Mouse (Mus musculus) forebrain, embryonic 16.5 days (tissue): ENCODE data around the gene Zfp365. TPM values are rescaled to one million over a fixed set of nuclear protein-coding genes. Genes with fewer than 3 reads are reported as not detected.
A peak's percentile ranks its signal among the peaks of the same experiment; 100 is the strongest.

ENCODE experiments used
- ATAC-seq: fragments of 200-750 bp; cut with Nextera tagmentation; 2 replicates; pipeline ENCODE4 v1.8.0; 2017; ENCODE audit warnings: mild to moderate bottlenecking, moderate library complexity
- H3K27ac ChIP-seq: fragments of 300-500 bp; sonication (generic); 2 replicates; pipeline ENCODE4 v1.5.1; 2014; ENCODE audit warnings: low read length, control low read depth
- H3K27me3 ChIP-seq: fragments of 300-500 bp; sonication (generic); replicated peaks from 2 replicates; pipeline ENCODE4 v1.6.1; 2014; ENCODE audit warnings: low read length; ENCODE audit not compliant: control insufficient read depth, insufficient read depth
- H3K36me3 ChIP-seq: fragments of 300-500 bp; sonication (generic); 2 replicates; pipeline ENCODE4 v1.6.1; 2014; ENCODE audit not compliant: control insufficient read depth, insufficient read depth
- H3K4me1 ChIP-seq: fragments of 300-500 bp; sonication (generic); replicated peaks from 2 replicates; pipeline ENCODE4 v1.6.1; 2014; ENCODE audit warnings: low read length; ENCODE audit not compliant: control insufficient read depth, insufficient read depth
- H3K4me2 ChIP-seq: fragments of 300-500 bp; sonication (generic); 2 replicates; pipeline ENCODE4 v1.6.1; 2014; ENCODE audit warnings: mild to moderate bottlenecking, low read length, control low read depth
- H3K4me3 ChIP-seq: fragments of 300-500 bp; sonication (generic); replicated peaks from 2 replicates; pipeline ENCODE4 v1.5.1; 2014; ENCODE audit warnings: mild to moderate bottlenecking, low read length, control low read depth
- H3K9ac ChIP-seq: fragments of 300-500 bp; sonication (generic); replicated peaks from 2 replicates; pipeline ENCODE4 v1.6.1; 2014; ENCODE audit warnings: low read depth, low read length, control low read depth
- H3K9me3 ChIP-seq: fragments of 300-500 bp; sonication (generic); 2 replicates; pipeline ENCODE4 v1.6.1; 2016; ENCODE audit warnings: low read length; ENCODE audit not compliant: control insufficient read depth
- WGBS: fragments of 180-500 bp; shearing (Covaris S2); extraction: QIAGEN DNeasy Blood & Tissue Kit; methylation state at CpG from one replicate; pipeline ENCODE4 v1.1.7; 2014; 5-methylcytosine and 5-hydroxymethylcytosine counted together
- polyA plus RNA-seq: library from polyadenylated mRNA; unstranded; fragments of >200 nt; fragmentation: Nextera tagmentation; extraction: Ambion mirVana; gene quantifications from 2 replicates; pipeline ENCODE4 v1.2.1, GENCODE M21; 2015

Gene Zfp365
- polyA plus RNA-seq: 3.3 and 4.9 TPM in 2 replicates

GRCm38 (mm10) chr10:67912337-67912776 lies at the start of gene Zfp365:
Gene Zfp365, minus strand, starts transcription at chr10:67912662.
- H3K4me2 ChIP-seq: peak within 1 kb of the TSS; percentile 96
- peaks cover 6% of the 10 kb centered on the region; the same call in 1 of the 2 replicates for H3K4me1 ChIP-seq
- WGBS: under 1% methylated on average over 43 of the region's 43 CpGs
- peak within 1 kb of the TSS; percentile 77 for H3K4me3 ChIP-seq
- H3K9me3 ChIP-seq: no peaks in the 10 kb centered on the region
- H3K27ac ChIP-seq: no peak within 1 kb of the TSS; the same call in 1 of the 2 replicates
- no peaks in the 10 kb centered on the region for H3K36me3 ChIP-seq
- peak; percentile 96 for ATAC-seq
- H3K9ac ChIP-seq: peak within 1 kb of the TSS; percentile 83
- H3K27me3 ChIP-seq: no peaks in the 10 kb centered on the region

- ATAC-seq: no peak
- H3K9me3 ChIP-seq: no peaks in the 10 kb centered on the region
- H3K27ac ChIP-seq: no peak overlapping the region
- peaks cover 4% of the 10 kb centered on the region; the same call in 1 of the 2 replicates for H3K4me1 ChIP-seq
- H3K4me3 ChIP-seq: no peak overlapping the region
- H3K4me2 ChIP-seq: no peak overlapping the region
- H3K27me3 ChIP-seq: no peaks in the 10 kb centered on the region
- WGBS: 57% methylated on average over 3 of the region's 3 CpGs
- no peak overlapping the region for H3K9ac ChIP-seq
- no peaks in the 10 kb centered on the region for H3K36me3 ChIP-seq
Measured at GRCm38 (mm10) chr10:67959982-67960381, 47.5 kb upstream of the Zfp365 start.

GRCm38 (mm10) chr10:67955982-67956381 lies 43.5 kb upstream of the Zfp365 start:
- Histone ChIP-seq H3K4me3 (no peak overlapping the region), H3K36me3 (no peaks in the 10 kb centered on the region), H3K27me3 (no peaks in the 10 kb centered on the region), H3K4me2 (no peak overlapping the region), H3K9me3 (no peaks in the 10 kb centered on the region), H3K4me1 (no peaks in the 10 kb centered on the region), H3K27ac (no peak overlapping the region), H3K9ac (no peak overlapping the region)
- no peak for ATAC-seq
- 81% methylated on average over 2 of the region's 2 CpGs for WGBS

GRCm38 (mm10) chr10:67951690-67952089 lies 39.2 kb upstream of the Zfp365 start:
- H3K36me3 ChIP-seq: no peaks in the 10 kb centered on the region
- ATAC-seq: no peak
- H3K4me2 ChIP-seq: no peak overlapping the region
- H3K9me3 ChIP-seq: no peaks in the 10 kb centered on the region
- H3K27me3 ChIP-seq: no peaks in the 10 kb centered on the region
- no peak overlapping the region for H3K27ac ChIP-seq
- WGBS: 88% methylated on average over 4 of the region's 4 CpGs
- H3K4me1 ChIP-seq: no peaks in the 10 kb centered on the region
- H3K9ac ChIP-seq: no peak overlapping the region
- no peak overlapping the region for H3K4me3 ChIP-seq

GRCm38 (mm10) chr10:67950059-67950748 lies 37.7 kb upstream of the Zfp365 start:
- no peak overlapping the region for H3K4me3 ChIP-seq
- no peak for ATAC-seq
- 83% methylated on average over 8 of the region's 8 CpGs for WGBS

GRCm38 (mm10) chr10:67943513-67943912 lies 31.1 kb upstream of the Zfp365 start:
- Histone ChIP-seq H3K4me3 (no peak overlapping the region), H3K4me1 (no peaks in the 10 kb centered on the region), H3K27me3 (no peaks in the 10 kb centered on the region), H3K4me2 (no peak overlapping the region), H3K27ac (no peak overlapping the region), H3K36me3 (no peaks in the 10 kb centered on the region), H3K9me3 (no peaks in the 10 kb centered on the region), H3K9ac (no peak overlapping the region)
- 81% methylated on average over 4 of the region's 4 CpGs for WGBS
- no peak for ATAC-seq

More at GRCm38 (mm10) chr10:67950059-67950748, 37.7 kb upstream of the Zfp365 start:
- no peaks in the 10 kb centered on the region for H3K4me1 ChIP-seq
- H3K4me2 ChIP-seq: no peak overlapping the region
- H3K36me3 ChIP-seq: no peaks in the 10 kb centered on the region
- no peaks in the 10 kb centered on the region for H3K27me3 ChIP-seq
- H3K9me3 ChIP-seq: no peaks in the 10 kb centered on the region
- no peak overlapping the region for H3K9ac ChIP-seq
- no peak overlapping the region for H3K27ac ChIP-seq

GRCm38 (mm10) chr10:67939546-67939945 lies 27.1 kb upstream of the Zfp365 start:
- no peak for ATAC-seq
- 80% methylated on average over 12 of the region's 12 CpGs for WGBS
- Histone ChIP-seq H3K9ac (no peak overlapping the region), H3K4me3 (no peak overlapping the region), H3K4me2 (no peak overlapping the region), H3K9me3 (no peaks in the 10 kb centered on the region), H3K4me1 (no peaks in the 10 kb centered on the region), H3K27me3 (no peaks in the 10 kb centered on the region), H3K36me3 (no peaks in the 10 kb centered on the region), H3K27ac (no peak overlapping the region)

- H3K36me3 ChIP-seq: no peaks in the 10 kb centered on the region
- no peak overlapping the region for H3K27ac ChIP-seq
- H3K4me2 ChIP-seq: no peak overlapping the region
- no peak overlapping the region for H3K4me3 ChIP-seq
- H3K27me3 ChIP-seq: no peaks in the 10 kb centered on the region
- no peaks in the 10 kb centered on the region for H3K9me3 ChIP-seq
- ATAC-seq: no peak
- H3K4me1 ChIP-seq: no peaks in the 10 kb centered on the region
- H3K9ac ChIP-seq: no peak overlapping the region
- 88% methylated on average over 5 of the region's 5 CpGs for WGBS
Measured at GRCm38 (mm10) chr10:67937775-67938174, 25.3 kb upstream of the Zfp365 start.

GRCm38 (mm10) chr10:67936944-67937343 lies 24.5 kb upstream of the Zfp365 start:
- H3K4me1 ChIP-seq: no peaks in the 10 kb centered on the region
- ATAC-seq: no peak

More at GRCm38 (mm10) chr10:67936944-67937343, 24.5 kb upstream of the Zfp365 start:
- no peak overlapping the region for H3K4me3 ChIP-seq
- no peak overlapping the region for H3K27ac ChIP-seq
- no peaks in the 10 kb centered on the region for H3K27me3 ChIP-seq
- H3K9ac ChIP-seq: no peak overlapping the region
- 76% methylated on average over 4 of the region's 4 CpGs for WGBS
- no peaks in the 10 kb centered on the region for H3K36me3 ChIP-seq
- no peaks in the 10 kb centered on the region for H3K9me3 ChIP-seq
- H3K4me2 ChIP-seq: no peak overlapping the region
